Mouse (Mus musculus): Measurements from ENCODE around the gene A430078G23Rik.

The A430078G23Rik gene

DNA sequence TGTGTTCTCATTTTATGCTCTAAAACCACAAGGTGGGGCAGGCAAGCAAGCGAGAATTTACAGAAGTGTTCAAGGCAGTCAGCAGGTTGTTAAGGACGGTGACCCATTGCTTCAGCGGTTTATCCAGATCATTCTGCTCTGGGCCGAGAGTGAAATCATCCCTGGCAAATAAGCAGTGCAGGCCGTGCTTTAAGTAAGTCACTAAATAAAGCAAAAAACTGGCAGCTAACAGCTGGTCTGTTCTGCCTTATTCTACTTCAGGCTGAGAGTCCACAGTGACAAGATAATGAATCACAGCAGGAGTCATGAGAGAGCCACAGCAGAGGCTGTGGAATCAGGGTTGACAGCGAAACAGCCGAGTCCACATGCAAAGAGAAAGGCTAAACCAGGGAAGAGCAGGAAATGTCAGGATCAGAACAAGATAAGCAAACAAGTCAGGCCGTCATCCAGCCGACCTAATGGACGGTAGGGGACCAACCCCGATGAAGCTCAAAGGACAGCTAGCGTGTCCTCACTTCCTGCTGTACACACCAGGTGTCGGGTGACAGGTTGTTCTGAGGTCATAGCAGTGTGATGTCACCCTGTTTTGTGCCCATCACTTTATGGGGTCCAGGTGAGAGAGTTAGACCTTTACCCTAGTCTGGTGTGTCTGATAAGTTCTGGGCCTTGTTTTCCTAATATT, 4.9 kb upstream of the A430078G23Rik start:
- peak; percentile 44 for DNase-seq (ENCODE audit: low read depth, low spot score)

- DNase-seq (ENCODE audit: low read depth, low spot score): no peak
Measured at GRCm38 (mm10) chr8:3350747-3351146, 2.5 kb upstream of the A430078G23Rik start.

DNA sequence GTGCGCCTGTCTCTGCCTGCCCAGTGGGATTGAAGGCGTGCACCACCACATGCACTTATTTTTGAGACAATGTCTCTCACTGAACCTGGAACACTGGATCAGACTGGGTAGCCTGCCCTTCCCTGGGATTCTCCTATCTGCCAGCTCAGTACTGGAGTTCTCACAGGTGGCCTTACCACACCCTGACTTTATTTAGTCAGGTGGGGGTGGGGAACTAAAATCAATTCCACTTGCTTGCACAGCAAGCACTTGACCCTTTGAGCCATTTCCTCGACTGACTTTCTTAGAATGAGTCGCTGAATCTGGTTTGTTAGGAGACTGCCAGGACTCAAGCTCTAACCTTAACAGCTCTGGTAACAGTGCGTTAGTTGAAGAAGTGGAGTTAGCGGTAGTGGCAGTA, 500 bp upstream of the A430078G23Rik start:
- no peak for DNase-seq (ENCODE audit: low read depth, low spot score)

DNA sequence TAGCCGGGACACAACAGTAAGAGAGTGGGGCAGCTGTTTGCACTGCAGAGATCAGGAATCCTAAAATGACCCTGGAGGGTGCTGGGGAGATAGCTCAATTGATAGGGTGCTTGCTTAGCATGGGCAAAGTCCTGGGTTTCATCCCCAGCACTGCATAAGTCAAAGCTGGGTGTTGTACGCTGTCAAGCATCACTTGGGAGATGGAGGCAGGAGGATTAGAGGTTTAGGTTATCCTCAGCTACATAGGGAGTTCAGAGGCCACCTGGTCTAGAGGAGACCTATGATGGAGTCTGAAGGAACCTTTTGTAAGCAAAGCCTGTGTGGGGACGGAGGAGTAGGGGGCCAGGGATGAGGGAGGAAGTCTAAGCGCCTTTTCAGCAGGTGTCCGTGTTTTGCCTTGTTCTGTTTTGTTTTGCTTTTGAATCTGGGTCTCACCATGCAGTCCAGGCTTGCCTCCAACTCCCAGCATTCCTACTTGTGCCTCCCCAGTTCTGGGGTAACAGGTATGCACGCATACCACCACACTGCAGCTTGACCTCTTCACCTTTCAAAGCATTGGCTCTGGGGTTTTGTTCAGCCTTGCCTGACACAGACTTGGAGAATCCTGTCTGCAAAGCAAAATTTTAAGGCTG, 712 bp downstream of the A430078G23Rik start:
- DNase-seq (ENCODE audit: low read depth, low spot score): no peak

DNA sequence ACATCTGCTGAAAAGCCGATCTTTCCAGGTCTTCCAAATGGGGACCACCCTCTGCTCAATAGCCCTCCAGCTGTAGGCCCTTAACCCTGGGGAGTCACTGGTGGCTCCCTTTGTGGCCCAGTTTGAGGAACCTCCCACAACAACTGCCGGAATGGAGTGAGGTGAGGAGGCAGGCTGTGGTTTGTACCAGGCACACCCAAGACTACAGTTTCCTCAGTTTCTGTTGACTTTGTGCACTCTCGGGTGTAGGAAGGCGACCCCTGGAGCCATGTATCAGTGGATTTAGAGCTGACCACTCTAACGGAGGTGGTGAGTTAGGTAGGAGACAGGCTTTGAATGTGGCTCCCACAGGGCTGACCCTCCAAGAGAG, 1.2 kb downstream of the A430078G23Rik start:
- no peak for DNase-seq (ENCODE audit: low read depth, low spot score)

- DNase-seq (ENCODE audit: low read depth, low spot score): no peak
Measured at GRCm38 (mm10) chr8:3355586-3355985, 2.4 kb downstream of the A430078G23Rik start.

GRCm38 (mm10) chr8:3358060-3358459, 4.8 kb downstream of the A430078G23Rik start:
- DNase-seq (ENCODE audit: low read depth, low spot score): peak; percentile 94

DNA sequence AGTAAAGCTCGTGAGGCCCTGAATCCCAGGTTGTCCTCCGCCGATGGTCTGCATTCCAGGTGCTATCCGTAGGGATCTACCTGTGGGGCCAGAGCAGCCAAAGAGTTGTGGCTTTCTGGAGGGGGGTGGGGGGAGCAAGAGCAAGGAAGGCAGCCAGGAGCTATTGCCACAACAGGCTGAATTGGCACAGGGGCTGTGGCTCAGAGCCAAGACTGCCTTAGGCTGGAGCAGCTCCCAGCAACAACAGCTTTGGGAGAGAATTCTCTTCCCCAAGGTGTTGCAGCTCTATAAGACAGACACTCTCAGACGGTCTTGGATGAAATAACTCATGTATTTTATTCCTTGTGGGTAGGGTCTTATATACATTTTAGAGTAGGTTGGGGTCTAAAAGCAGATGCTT, 13.9 kb downstream of the A430078G23Rik start:
- no peak for DNase-seq (ENCODE audit: low read depth, low spot score)

- DNase-seq (ENCODE audit: low read depth, low spot score): no peak
Measured at GRCm38 (mm10) chr8:3368091-3368490, 14.9 kb downstream of the A430078G23Rik start.

DNA sequence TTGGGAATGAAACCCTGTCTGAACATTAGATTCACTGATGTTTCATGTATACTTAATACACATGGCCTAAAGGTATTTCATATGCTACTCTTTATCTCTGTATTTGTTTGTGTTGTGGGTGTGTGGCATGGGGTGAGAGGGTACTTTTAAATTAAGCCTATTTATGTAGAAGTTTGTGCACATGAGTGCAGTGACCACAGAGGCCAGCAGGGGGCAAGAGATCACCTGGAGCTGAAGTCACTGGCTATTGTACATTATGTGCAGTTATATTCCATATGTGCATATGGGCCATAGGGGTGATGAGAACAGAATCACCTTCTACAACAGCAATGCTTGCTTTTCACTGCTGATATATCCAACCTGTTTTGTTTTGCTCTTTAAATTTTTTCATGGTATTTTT, 22.5 kb downstream of the A430078G23Rik start:
- peak; percentile 44 for DNase-seq (ENCODE audit: low read depth, low spot score)

GRCm38 (mm10) chr8:3376641-3377274, 23.5 kb downstream of the A430078G23Rik start:
- no peak for DNase-seq (ENCODE audit: low read depth, low spot score)

DNA sequence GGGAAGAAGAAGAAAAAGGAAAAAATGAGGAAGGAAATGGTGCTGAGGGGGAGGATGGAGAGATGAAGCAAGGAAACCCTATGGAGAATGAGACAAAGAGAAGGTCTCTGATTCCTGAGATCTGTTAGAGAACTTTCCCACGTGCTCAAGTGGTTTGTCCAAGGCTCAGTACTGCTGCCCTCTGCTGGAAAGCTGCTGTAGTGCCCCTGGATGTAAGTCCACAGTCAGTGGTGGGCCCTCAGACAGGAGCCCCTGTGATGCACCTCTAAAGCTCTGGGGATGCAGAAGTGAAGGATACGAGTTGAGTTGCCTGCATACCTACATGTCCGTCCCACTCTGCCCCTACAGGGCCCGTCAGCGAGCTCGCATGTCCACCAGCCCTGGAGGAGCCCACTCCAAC, 34.1 kb downstream of the A430078G23Rik start:
- peak; percentile 85 for DNase-seq (ENCODE audit: low read depth, low spot score)

DNA sequence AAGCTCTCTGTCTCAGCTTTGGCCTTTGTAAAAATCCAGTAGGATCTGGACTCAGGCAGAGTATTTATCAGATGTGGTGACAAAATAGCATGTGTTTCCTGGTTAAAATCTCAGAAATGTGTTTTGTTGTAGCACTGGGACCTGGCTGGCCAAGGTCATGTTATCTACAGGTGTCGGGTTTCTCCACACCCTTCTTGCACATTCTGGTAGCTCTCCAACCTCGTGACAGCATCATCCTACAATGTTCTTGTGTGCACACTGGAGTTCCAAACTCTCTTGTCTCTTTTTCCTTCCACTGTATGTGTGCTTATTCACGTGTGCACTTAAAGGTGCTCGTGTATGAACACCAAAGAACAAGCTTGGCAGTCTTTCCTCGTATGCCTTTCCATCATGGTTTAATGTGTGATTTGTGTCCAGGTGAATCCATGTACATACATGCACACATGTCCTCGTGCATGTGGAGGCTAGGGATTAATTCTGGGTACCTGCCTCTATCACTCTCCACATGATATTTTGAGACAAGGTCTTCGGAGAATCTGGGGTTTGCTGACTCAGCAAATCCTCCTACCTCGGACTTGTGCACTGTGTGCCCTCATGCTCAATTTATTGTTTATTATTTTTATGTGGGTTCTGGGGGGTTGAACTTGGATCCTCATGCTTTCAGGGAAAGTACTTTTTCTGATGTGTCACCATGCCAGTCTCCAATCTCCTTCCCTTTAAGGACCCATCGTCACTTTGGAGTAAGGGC, 35.5 kb downstream of the A430078G23Rik start:
- peak; percentile 80 for DNase-seq (ENCODE audit: low read depth, low spot score)

DNA sequence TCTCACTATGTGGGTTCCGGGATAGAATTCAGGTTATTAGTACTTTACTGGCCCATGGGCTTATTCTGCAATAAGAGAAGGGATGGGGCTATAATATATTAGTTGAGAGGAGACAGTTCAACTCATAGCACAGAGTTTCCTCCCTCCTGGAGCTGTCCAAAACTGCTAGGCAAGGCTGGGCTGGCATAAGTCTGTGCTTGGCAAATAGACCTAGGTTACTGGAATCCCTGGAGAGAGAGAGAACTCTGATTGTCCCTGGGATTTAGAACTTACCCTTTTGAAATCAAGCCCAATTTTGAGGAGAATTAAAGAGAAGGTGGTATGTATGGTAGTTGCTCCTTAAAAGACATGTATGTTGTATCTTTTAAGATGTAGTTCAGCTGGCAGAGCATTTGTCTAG, 36.3 kb downstream of the A430078G23Rik start:
- DNase-seq (ENCODE audit: low read depth, low spot score): no peak

DNA sequence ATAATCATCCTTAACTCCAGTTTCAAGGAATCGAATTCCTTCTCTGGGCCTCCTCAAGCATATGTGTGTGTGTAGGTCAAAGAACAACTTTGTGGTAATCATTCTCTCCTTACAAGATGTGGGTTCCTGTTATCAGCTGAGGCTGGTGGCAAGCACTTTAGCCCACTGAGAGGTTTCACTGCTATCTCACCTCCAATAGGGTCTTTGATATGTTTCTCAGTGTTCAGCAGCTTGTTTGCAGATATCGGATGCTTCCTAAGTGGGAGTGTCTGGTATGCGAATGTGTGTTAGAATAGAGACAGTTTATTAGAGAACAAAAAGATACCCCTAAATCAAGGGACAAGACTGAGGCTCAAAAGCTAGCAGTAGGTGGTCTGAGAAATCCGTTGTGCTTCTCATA, 39.1 kb downstream of the A430078G23Rik start:
- DNase-seq (ENCODE audit: low read depth, low spot score): no peak

DNA sequence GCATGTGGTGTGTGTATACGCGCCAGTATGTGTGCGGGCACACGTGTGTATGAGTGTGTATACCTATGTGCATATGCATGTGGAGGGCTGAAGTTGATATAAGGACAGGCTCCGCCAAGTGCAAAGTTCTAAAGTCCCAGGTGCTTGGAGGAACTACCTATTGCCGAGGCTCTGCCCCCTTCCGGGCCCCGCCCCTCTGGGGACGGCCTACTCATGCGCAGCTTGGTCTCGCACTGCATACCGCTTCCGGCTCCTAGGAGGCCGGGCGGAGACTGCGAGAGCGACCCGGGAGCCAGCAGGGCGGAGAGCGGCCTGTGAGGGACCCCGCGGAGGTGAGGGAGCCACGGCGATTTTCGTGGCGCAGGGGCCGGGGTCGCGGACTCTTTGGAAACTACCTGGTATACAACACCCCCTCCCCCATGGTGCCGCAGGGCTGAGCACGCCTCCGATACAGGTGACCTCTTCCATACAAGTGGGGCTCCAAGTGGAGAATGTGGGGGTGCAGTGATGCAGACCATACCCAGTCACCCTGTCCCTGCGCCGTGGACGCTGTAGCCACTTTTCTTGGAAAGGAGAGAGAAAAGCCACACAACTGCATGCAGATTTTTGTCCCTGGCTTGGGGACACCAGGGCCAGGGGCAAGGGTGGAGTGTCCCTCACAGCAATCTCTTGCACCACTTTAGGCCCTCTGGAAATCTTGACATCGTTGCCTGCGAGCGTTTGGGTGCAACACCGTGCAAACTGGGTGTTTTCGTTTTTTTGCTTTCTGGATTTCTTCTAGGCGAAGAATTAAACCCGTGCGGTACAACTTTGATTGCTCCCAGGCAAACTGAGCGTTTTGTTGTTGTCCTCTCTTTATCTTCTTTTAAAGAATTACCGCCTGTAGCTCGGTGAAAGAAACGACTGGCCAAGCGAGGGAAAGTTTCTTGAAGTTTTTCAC, 39.8 kb downstream of the A430078G23Rik start, which contains the start of gene Arhgef18:
Gene Arhgef18, plus strand, starts transcription at position 236 of the 940 bp plus-strand sequence.
- peak; percentile 92 for DNase-seq (ENCODE audit: low read depth, low spot score)

DNA sequence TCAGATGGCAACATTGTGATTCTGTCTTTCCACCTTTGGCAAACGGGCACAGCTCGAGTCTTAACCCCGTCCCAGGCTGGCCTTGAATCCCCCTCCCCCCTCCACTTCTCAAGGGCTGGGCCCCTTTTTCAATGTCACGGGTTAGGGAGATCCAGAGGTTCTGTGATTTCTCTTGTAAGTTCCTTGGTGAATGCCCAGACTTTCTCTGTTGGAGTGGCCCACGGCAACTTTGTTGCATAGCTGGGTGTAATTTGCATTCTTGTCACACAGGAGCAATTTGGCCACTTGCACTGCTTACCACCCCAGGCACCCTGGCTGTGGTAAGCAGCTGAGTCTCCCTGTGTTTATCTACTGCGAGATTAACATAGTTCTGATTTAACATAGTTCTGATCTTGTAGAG, 41.4 kb downstream of the A430078G23Rik start:
- no peak for DNase-seq (ENCODE audit: low read depth, low spot score)

DNA sequence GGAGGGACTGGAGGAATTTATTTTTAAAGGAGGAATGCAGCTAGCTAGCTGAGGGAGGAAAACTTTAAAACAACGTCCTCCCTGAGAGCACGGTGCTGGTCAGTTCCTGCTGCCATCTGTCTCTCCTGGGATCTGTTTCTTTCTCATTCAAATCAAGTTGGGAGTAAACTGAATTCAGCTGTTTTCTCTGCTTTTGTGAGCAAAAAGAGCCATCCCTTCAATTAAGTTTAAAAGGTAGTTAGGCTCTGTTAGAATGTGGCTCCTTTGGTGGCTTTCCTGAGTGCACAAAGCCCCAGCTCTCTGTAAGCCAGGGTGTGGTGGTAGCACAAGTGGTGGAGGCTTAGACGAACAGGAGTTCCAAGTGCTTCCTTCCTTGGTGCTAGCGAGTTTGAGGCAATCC, 42.0 kb downstream of the A430078G23Rik start:
- DNase-seq (ENCODE audit: low read depth, low spot score): no peak

- peak; percentile 44 for DNase-seq (ENCODE audit: low read depth, low spot score)
Measured at GRCm38 (mm10) chr8:3397597-3397996, 44.4 kb downstream of the A430078G23Rik start.

GRCm38 (mm10) chr8:3400509-3400908, 47.3 kb downstream of the A430078G23Rik start:
- DNase-seq (ENCODE audit: low read depth, low spot score): no peak

- no peak for DNase-seq (ENCODE audit: low read depth, low spot score)
Measured at GRCm38 (mm10) chr8:3407417-3407816, 54.2 kb downstream of the A430078G23Rik start.
